Mouse (Mus musculus) lung, embryonic 14.5 days (tissue): ENCODE measurements around the gene Shisa5. TPM values are rescaled to one million over a fixed set of nuclear protein-coding genes. Genes with fewer than 3 reads are reported as not detected.
A peak's percentile ranks its signal among the peaks of the same experiment; 100 is the strongest.

ENCODE experiments used
- ATAC-seq: fragments of 200-750 bp; cut with Nextera tagmentation; 2 replicates; pipeline ENCODE4 v1.8.0; 2017; ENCODE audit warnings: mild to moderate bottlenecking, moderate TSS enrichment, moderate library complexity; ENCODE audit not compliant: insufficient read depth
- DNase-seq: peaks from one replicate; pipeline ENCODE4 v3.0.0-alpha.2; 2015
- H3K27ac ChIP-seq: fragments of 300-500 bp; sonication (generic); 2 replicates; pipeline ENCODE4 v1.5.1; 2014; ENCODE audit warnings: low read depth, mild to moderate bottlenecking, moderate library complexity
- H3K27me3 ChIP-seq: fragments of 300-500 bp; sonication (generic); 2 replicates; pipeline ENCODE4 v1.6.1; 2014; ENCODE audit warnings: low read length, control low read depth; ENCODE audit not compliant: insufficient read depth
- H3K36me3 ChIP-seq: fragments of 300-500 bp; sonication (generic); 2 replicates; pipeline ENCODE4 v1.6.1; 2014; ENCODE audit warnings: control low read depth; ENCODE audit not compliant: insufficient read depth
- H3K4me1 ChIP-seq: fragments of 300-500 bp; sonication (generic); 2 replicates; pipeline ENCODE4 v1.6.1; 2014; ENCODE audit warnings: antibody characterized with exemption, control low read depth; ENCODE audit not compliant: insufficient read depth
- H3K4me2 ChIP-seq: fragments of 300-500 bp; sonication (generic); 2 replicates; pipeline ENCODE4 v1.6.1; 2014; ENCODE audit warnings: mild to moderate bottlenecking
- H3K4me3 ChIP-seq: fragments of 300-500 bp; sonication (generic); 2 replicates; pipeline ENCODE4 v1.5.1; 2014; ENCODE audit warnings: low read depth, low read length
- H3K9ac ChIP-seq: fragments of 300-500 bp; sonication (generic); 2 replicates; pipeline ENCODE4 v1.6.1; 2014
- H3K9me3 ChIP-seq: fragments of 300-500 bp; sonication (generic); 2 replicates; pipeline ENCODE4 v1.6.1; 2016; ENCODE audit warnings: low read depth, low read length, control low read depth
- CTCF ChIP-seq: IDR thresholded peaks from 2 replicates; pipeline ENCODE4 v1.5.1; 2016; ENCODE audit warnings: antibody characterized with exemption, low read depth
- WGBS: fragments of 180-500 bp; shearing (Covaris S2); extraction: QIAGEN DNeasy Blood & Tissue Kit; methylation state at CpG from one replicate; pipeline ENCODE4 v1.1.7; 2014; 5-methylcytosine and 5-hydroxymethylcytosine counted together
- polyA plus RNA-seq: library from polyadenylated mRNA; unstranded; fragments of >200 nt; fragmentation: Nextera tagmentation; extraction: Ambion mirVana; gene quantifications from 2 replicates; pipeline ENCODE4 v1.2.1, GENCODE M21; 2014

Gene Shisa5
- polyA plus RNA-seq, 1 experiment from 2014 or later: 56.6 TPM

DNA sequence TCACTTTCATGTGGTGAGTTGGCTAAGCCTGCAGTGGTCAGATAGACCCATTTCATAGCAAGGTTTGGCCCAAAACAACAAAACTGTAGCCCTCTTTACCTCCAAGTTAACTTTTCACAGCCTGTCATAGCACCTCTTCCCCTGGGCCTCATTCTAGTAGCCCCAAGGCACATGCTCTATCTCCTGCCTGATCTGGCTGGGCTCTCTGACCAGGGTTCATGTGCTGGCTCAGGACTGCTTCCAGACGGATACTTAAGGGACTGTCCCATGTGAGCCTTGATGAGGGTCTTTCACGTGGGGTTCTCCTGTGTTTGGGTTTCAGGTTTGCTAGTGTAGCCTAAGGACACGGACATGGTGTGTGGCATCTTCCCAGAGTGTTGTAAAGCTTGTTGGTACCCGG, 1.3 kb downstream of the Shisa5 start:
- TF ChIP-seq CTCF: no peak
- Histone ChIP-seq H3K4me1 (peaks cover 9% of the 10 kb centered on the region; the same call in 1 of the 2 replicates), H3K4me2 (peak overlapping the region; percentile 85), H3K9me3 (no peaks in the 10 kb centered on the region), H3K4me3 (no peak overlapping the region), H3K27ac (no peak overlapping the region), H3K36me3 (no peaks in the 10 kb centered on the region), H3K9ac (no peak overlapping the region), H3K27me3 (no peaks in the 10 kb centered on the region)
- ATAC-seq (no peak), DNase-seq (no peak)
- 66% methylated on average over 4 of the region's 4 CpGs for WGBS

GRCm38 (mm10) chr9:109040216-109040615, 1.9 kb downstream of the Shisa5 start:
- Histone ChIP-seq H3K4me2 (no peak overlapping the region; the same call in 1 of the 2 replicates), H3K9ac (no peak overlapping the region), H3K27me3 (no peaks in the 10 kb centered on the region), H3K9me3 (no peaks in the 10 kb centered on the region), H3K4me3 (no peak overlapping the region), H3K4me1 (peaks cover 9% of the 10 kb centered on the region; the same call in 1 of the 2 replicates), H3K36me3 (no peaks in the 10 kb centered on the region), H3K27ac (no peak overlapping the region)
- TF ChIP-seq CTCF: no peak
- ATAC-seq (no peak), DNase-seq (no peak)
- 63% methylated on average over 8 of the region's 8 CpGs for WGBS

DNA sequence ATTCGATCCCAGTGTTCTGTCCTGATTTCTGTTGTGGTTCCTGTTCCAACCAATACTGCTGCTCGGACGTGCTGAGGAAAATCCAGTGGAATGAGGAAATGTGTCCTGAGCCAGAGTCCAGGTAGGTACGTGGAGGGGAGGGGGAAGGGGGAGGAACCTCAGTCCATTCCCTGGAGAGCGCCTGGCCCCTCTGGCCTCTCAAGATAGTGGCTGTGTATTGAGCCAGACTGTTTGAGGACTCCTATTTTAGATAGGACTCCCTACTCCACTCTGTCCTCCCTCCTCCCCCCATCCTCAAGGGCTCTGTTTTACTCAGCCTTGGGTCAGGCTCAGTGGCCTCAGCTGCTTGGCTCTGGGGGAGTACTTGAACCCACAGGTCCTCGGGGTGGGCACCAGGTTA, 2.5 kb downstream of the Shisa5 start:
- 55% methylated on average over 6 of the region's 6 CpGs for WGBS
- H3K4me3 ChIP-seq: no peak overlapping the region
- H3K27me3 ChIP-seq: no peaks in the 10 kb centered on the region
- H3K4me2 ChIP-seq: peak overlapping the region; percentile 27
- H3K4me1 ChIP-seq: peaks cover 9% of the 10 kb centered on the region; the same call in 1 of the 2 replicates
- ATAC-seq (0 out of 2 replicates have a peak, but pooled peaks have one; percentile 16), DNase-seq (peak; percentile 14)
- no peak for TF ChIP-seq CTCF
- H3K9me3 ChIP-seq: no peaks in the 10 kb centered on the region
- H3K36me3 ChIP-seq: no peaks in the 10 kb centered on the region
- H3K9ac ChIP-seq: peak overlapping the region; percentile 16
- no peak overlapping the region for H3K27ac ChIP-seq

DNA sequence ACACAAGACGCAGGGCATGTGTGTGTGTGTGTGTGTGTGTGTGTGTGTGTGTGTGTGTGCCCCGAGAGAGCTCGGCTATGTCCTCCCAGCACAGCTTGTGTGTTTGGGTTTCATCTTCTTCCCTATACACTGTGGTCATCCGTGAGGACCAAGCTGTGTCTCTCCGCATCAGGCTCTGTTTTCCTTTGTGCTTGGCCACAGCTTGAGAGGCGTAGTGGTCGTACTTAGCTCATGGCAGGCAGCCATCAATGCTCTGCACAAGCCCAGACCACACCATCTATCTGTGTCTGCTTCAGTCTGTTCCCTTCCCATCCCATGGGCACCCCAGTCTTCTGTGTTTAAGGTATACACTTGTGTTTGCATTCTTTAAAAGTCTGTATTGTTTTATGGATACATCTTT, 3.0 kb downstream of the Shisa5 start:
- TF ChIP-seq CTCF: no peak
- ATAC-seq (no peak), DNase-seq (no peak)
- 39% methylated on average over 7 of the region's 7 CpGs for WGBS
- Histone ChIP-seq H3K9ac (peak overlapping the region; percentile 16), H3K36me3 (no peaks in the 10 kb centered on the region), H3K27me3 (no peaks in the 10 kb centered on the region), H3K9me3 (no peaks in the 10 kb centered on the region), H3K4me3 (no peak overlapping the region), H3K4me2 (peak overlapping the region; percentile 27), H3K27ac (no peak overlapping the region), H3K4me1 (peaks cover 9% of the 10 kb centered on the region; the same call in 1 of the 2 replicates)

- 33% methylated on average over 5 of the region's 5 CpGs for WGBS
- H3K4me2 ChIP-seq: no peak overlapping the region
- peak; percentile 65 for DNase-seq
Measured at GRCm38 (mm10) chr9:109046306-109046705, 7.9 kb downstream of the Shisa5 start.

GRCm38 (mm10) chr9:109049316-109049715, 11.0 kb downstream of the Shisa5 start:
- Histone ChIP-seq H3K27ac (no peak overlapping the region), H3K4me3 (no peak overlapping the region), H3K27me3 (no peaks in the 10 kb centered on the region), H3K9ac (no peak overlapping the region), H3K9me3 (no peaks in the 10 kb centered on the region), H3K4me1 (no peaks in the 10 kb centered on the region), H3K36me3 (peaks cover 5% of the 10 kb centered on the region; the same call in 1 of the 2 replicates), H3K4me2 (no peak overlapping the region)
- DNase-seq: no peak
- TF ChIP-seq CTCF: no peak
- no peak for ATAC-seq
- 60% methylated on average over 7 of the region's 7 CpGs for WGBS

More at GRCm38 (mm10) chr9:109046306-109046705, 7.9 kb downstream of the Shisa5 start:
- Histone ChIP-seq H3K36me3 (peaks cover 3% of the 10 kb centered on the region; the same call in 1 of the 2 replicates), H3K9me3 (no peaks in the 10 kb centered on the region), H3K4me3 (no peak overlapping the region), H3K9ac (no peak overlapping the region), H3K27ac (no peak overlapping the region), H3K27me3 (no peaks in the 10 kb centered on the region), H3K4me1 (0 out of 2 replicates have a peak, but pooled peaks cover 2% of the 10 kb centered on the region)
- no peak for ATAC-seq
- peak; percentile 80 for TF ChIP-seq CTCF

- no peak overlapping the region for H3K27ac ChIP-seq
- no peak overlapping the region for H3K9ac ChIP-seq
- no peak for TF ChIP-seq CTCF
- no peaks in the 10 kb centered on the region for H3K27me3 ChIP-seq
- H3K4me2 ChIP-seq: no peak overlapping the region
- WGBS: 77% methylated on average over 9 of the region's 9 CpGs
- no peaks in the 10 kb centered on the region for H3K9me3 ChIP-seq
- H3K4me3 ChIP-seq: no peak overlapping the region
- DNase-seq (no peak), ATAC-seq (no peak)
- peaks cover 5% of the 10 kb centered on the region; the same call in 1 of the 2 replicates for H3K36me3 ChIP-seq
- 0 out of 2 replicates have a peak, but pooled peaks cover 4% of the 10 kb centered on the region for H3K4me1 ChIP-seq
Measured at GRCm38 (mm10) chr9:109049996-109050673, 11.8 kb downstream of the Shisa5 start.
